Mouse (Mus musculus) intestine, postnatal 0 days (tissue): ENCODE measurements at regions not wholly inside any gene's neighbourhood (a gene's known extent, or its start where the extent isn't known, plus 50 kb on each side); places are given as distances from the start of the nearest gene placed in this dataset.

Source experiments
- ATAC-seq: fragments of 200-750 bp; cut with Nextera tagmentation; 2 replicates; pipeline ENCODE4 v1.8.0; 2017; ENCODE audit warnings: mild to moderate bottlenecking, moderate TSS enrichment, moderate library complexity
- H3K27ac ChIP-seq: fragments of 300-500 bp; sonication (generic); 2 replicates; pipeline ENCODE4 v1.5.1; 2014; ENCODE audit warnings: mild to moderate bottlenecking, low read depth, low read length, moderate library complexity
- H3K27me3 ChIP-seq: fragments of 300-500 bp; sonication (generic); replicated peaks from 2 replicates; pipeline ENCODE4 v1.6.1; 2014; ENCODE audit warnings: low read length, mixed read lengths; ENCODE audit not compliant: control insufficient read depth, insufficient read depth
- H3K36me3 ChIP-seq: fragments of 300-500 bp; sonication (generic); 2 replicates; pipeline ENCODE4 v1.6.1; 2014; ENCODE audit warnings: mild to moderate bottlenecking, moderate library complexity; ENCODE audit not compliant: control insufficient read depth, insufficient read depth
- H3K4me1 ChIP-seq: fragments of 300-500 bp; sonication (generic); replicated peaks from 2 replicates; pipeline ENCODE4 v1.6.1; 2014; ENCODE audit warnings: antibody characterized with exemption, low read length, mixed read lengths; ENCODE audit not compliant: control insufficient read depth, insufficient read depth
- H3K4me2 ChIP-seq: fragments of 300-500 bp; sonication (generic); replicated peaks from 2 replicates; pipeline ENCODE4 v1.6.1; 2014; ENCODE audit warnings: low read depth, mild to moderate bottlenecking, moderate library complexity
- H3K4me3 ChIP-seq: fragments of 300-500 bp; sonication (generic); 2 replicates; pipeline ENCODE4 v1.5.1; 2014; ENCODE audit warnings: low read depth, low read length
- H3K9ac ChIP-seq: fragments of 300-500 bp; sonication (generic); 2 replicates; pipeline ENCODE4 v1.6.1; 2014; ENCODE audit warnings: mild to moderate bottlenecking, low read depth, low read length
- H3K9me3 ChIP-seq: fragments of 300-500 bp; sonication (generic); 2 replicates; pipeline ENCODE4 v1.6.1; 2016; ENCODE audit warnings: mixed run types; ENCODE audit not compliant: control insufficient read depth
- CTCF ChIP-seq: sonication (generic); IDR thresholded peaks from 2 replicates; pipeline ENCODE4 v1.5.1; 2016; ENCODE audit warnings: low read depth, mild to moderate bottlenecking, control low read depth, antibody characterized with exemption, moderate library complexity
- WGBS: fragments of 180-500 bp; shearing (Covaris S2); extraction: QIAGEN DNeasy Blood & Tissue Kit; methylation state at CpG from one replicate; pipeline ENCODE4 v1.1.7; 2014; 5-methylcytosine and 5-hydroxymethylcytosine counted together

GRCm38 (mm10) chr11:17603726-17604493 is 346.5 kb downstream of the C1d start:
- no peak for ATAC-seq
- H3K4me3 ChIP-seq, result no peak overlapping the region
- H3K4me2 ChIP-seq, result no peak overlapping the region
- H3K9me3 ChIP-seq, result no peaks in the 10 kb centered on the region
- H3K9ac ChIP-seq, result no peak overlapping the region
- H3K27ac ChIP-seq, result no peak overlapping the region
- no peaks in the 10 kb centered on the region for H3K27me3 ChIP-seq
- 63% methylated on average over 6 of the region's 6 CpGs for WGBS
- H3K4me1 ChIP-seq, result no peaks in the 10 kb centered on the region
- TF ChIP-seq CTCF, result no peak
- no peaks in the 10 kb centered on the region for H3K36me3 ChIP-seq

GRCm38 (mm10) chr11:17620462-17621248 is 333.0 kb downstream of the Etaa1 start:
- H3K9ac ChIP-seq, result no peak overlapping the region
- no peak overlapping the region for H3K27ac ChIP-seq
- no peaks in the 10 kb centered on the region for H3K36me3 ChIP-seq
- 45% methylated on average over 3 of the region's 3 CpGs for WGBS
- TF ChIP-seq CTCF, result no peak
- H3K9me3 ChIP-seq, result no peaks in the 10 kb centered on the region
- ATAC-seq, result no peak
- no peaks in the 10 kb centered on the region for H3K27me3 ChIP-seq
- no peaks in the 10 kb centered on the region for H3K4me1 ChIP-seq
- H3K4me3 ChIP-seq, result no peak overlapping the region
- no peak overlapping the region for H3K4me2 ChIP-seq

- no peak overlapping the region for H3K4me2 ChIP-seq
- no peak overlapping the region for H3K9ac ChIP-seq
- no peak overlapping the region for H3K4me3 ChIP-seq
- no peaks in the 10 kb centered on the region for H3K27me3 ChIP-seq
- H3K9me3 ChIP-seq, result no peaks in the 10 kb centered on the region
- no peak overlapping the region for H3K27ac ChIP-seq
- no peak for ATAC-seq
- TF ChIP-seq CTCF, result no peak
- WGBS, result 77% methylated on average over 2 of the region's 2 CpGs
- no peaks in the 10 kb centered on the region for H3K36me3 ChIP-seq
- H3K4me1 ChIP-seq, result no peaks in the 10 kb centered on the region
Measured at GRCm38 (mm10) chr11:17629541-17630171, 324.0 kb downstream of the Etaa1 start.

- Histone ChIP-seq H3K4me2 (no peak overlapping the region), H3K9me3 (no peaks in the 10 kb centered on the region), H3K9ac (no peak overlapping the region), H3K4me3 (no peak overlapping the region), H3K27ac (no peak overlapping the region), H3K36me3 (no peaks in the 10 kb centered on the region), H3K27me3 (no peaks in the 10 kb centered on the region), H3K4me1 (no peaks in the 10 kb centered on the region)
- WGBS, result 0% methylated on average over 1 of the region's 1 CpGs
- ATAC-seq, result no peak
- no peak for TF ChIP-seq CTCF
Measured at GRCm38 (mm10) chr11:17630172-17630553, 323.5 kb downstream of the Etaa1 start.

- H3K9ac ChIP-seq, result no peak overlapping the region
- WGBS, result 53% methylated on average over 3 of the region's 3 CpGs
- H3K4me2 ChIP-seq, result no peak overlapping the region
- no peaks in the 10 kb centered on the region for H3K27me3 ChIP-seq
- no peak for TF ChIP-seq CTCF
- no peaks in the 10 kb centered on the region for H3K36me3 ChIP-seq
- H3K9me3 ChIP-seq, result no peaks in the 10 kb centered on the region
- no peak overlapping the region for H3K27ac ChIP-seq
- ATAC-seq, result no peak
- no peak overlapping the region for H3K4me3 ChIP-seq
- no peaks in the 10 kb centered on the region for H3K4me1 ChIP-seq
Measured at GRCm38 (mm10) chr11:17637158-17637557, 316.5 kb downstream of the Etaa1 start.

- peak; percentile 29 for TF ChIP-seq CTCF
- H3K9ac ChIP-seq, result no peak overlapping the region
- H3K9me3 ChIP-seq, result no peaks in the 10 kb centered on the region
- ATAC-seq, result no peak
- H3K27ac ChIP-seq, result no peak overlapping the region
- no peaks in the 10 kb centered on the region for H3K4me1 ChIP-seq
- H3K4me2 ChIP-seq, result no peak overlapping the region
- 68% methylated on average over 7 of the region's 7 CpGs for WGBS
- H3K27me3 ChIP-seq, result no peaks in the 10 kb centered on the region
- no peak overlapping the region for H3K4me3 ChIP-seq
- no peaks in the 10 kb centered on the region for H3K36me3 ChIP-seq
Measured at GRCm38 (mm10) chr11:17639922-17640321, 313.8 kb downstream of the Etaa1 start.
